Mouse (Mus musculus) bone marrow macrophage, adult 2 months (primary cell): Measurements from ENCODE around the gene D230025D16Rik. TPM values are rescaled to one million over a fixed set of nuclear protein-coding genes. Genes with fewer than 3 reads are reported as not detected.

Experiments
- H3K27ac ChIP-seq: 2 replicates; pipeline ENCODE4 v1.5.1; 2012; ENCODE audit warnings: low read depth, low read length; ENCODE audit not compliant: insufficient read depth
- H3K4me1 ChIP-seq: 2 replicates; pipeline ENCODE4 v1.6.1; 2012; ENCODE audit warnings: low read length; ENCODE audit not compliant: control insufficient read depth, insufficient read depth
- H3K4me3 ChIP-seq: 2 replicates; pipeline ENCODE4 v1.5.1; 2012; ENCODE audit warnings: mild to moderate bottlenecking, low read length, moderate library complexity; ENCODE audit not compliant: insufficient read depth
- CTCF ChIP-seq: IDR thresholded peaks from 2 replicates; pipeline ENCODE4 v1.5.1; 2012; ENCODE audit warnings: low read depth, mild to moderate bottlenecking, low read length, moderate library complexity
- POLR2A ChIP-seq: IDR thresholded peaks from 2 replicates; pipeline ENCODE4 v1.6.1; 2012; ENCODE audit warnings: mild to moderate bottlenecking, low read depth, low read length, borderline replicate concordance
- polyA plus RNA-seq: library from polyadenylated mRNA; stranded (reverse); fragments of >200 nt; gene quantifications from 2 replicates; pipeline ENCODE4 v1.2.4, GENCODE M21; 2012; ENCODE audit not compliant: missing spikeins, insufficient read depth, insufficient read length

Gene D230025D16Rik
- polyA plus RNA-seq, 1 experiment, result 27.8 TPM

DNA sequence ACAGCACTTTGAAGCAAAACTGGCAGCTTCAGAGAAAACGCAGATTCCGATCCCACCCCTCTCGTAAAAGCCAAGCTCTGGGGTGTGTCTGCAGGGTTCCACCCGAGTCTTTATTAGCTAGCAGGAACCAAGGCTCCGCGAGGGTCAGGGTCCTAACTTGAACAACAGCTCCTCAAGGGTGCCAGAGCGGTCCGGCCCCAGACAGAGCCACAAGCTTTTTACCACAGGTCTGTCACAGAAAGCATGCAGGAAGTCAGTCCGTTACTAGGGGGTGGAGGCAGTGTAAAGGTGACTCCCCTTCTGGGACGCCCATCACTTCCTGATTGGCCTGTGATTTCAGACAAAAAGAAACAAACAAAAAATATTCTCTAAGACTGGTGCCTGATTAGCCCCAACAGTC, 40.2 kb downstream of the D230025D16Rik start:
- H3K27ac ChIP-seq, result peak overlapping the region; percentile 42
- peak overlapping the region; percentile 84 for H3K4me3 ChIP-seq
- TF ChIP-seq CTCF (no peak), POLR2A (no peak)
- peaks cover 27% of the 10 kb centered on the region for H3K4me1 ChIP-seq

DNA sequence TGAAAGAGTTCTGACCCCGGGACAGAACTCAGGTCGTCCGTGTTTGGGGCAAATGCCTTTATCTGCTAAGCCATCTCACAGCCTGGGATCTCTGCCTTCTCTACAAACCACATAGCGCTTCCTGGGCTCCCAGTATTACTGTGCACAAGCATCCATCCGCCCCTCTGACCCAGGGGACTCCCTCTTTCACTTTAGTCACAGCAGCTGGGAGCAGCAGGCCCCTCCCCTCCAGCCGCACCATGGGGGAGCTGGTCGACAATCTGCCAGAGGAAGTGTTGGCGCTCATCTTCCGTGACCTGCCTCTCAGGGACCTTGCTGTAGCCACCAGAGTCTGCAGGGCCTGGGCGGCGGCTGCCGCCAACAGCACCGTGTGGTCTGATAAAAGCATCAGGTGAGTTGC, 41.8 kb downstream of the D230025D16Rik start:
- no peak for TF ChIP-seq POLR2A
- no peak for TF ChIP-seq CTCF
- no peak overlapping the region for H3K27ac ChIP-seq
- H3K4me1 ChIP-seq, result peaks cover 15% of the 10 kb centered on the region
- no peak overlapping the region for H3K4me3 ChIP-seq

DNA sequence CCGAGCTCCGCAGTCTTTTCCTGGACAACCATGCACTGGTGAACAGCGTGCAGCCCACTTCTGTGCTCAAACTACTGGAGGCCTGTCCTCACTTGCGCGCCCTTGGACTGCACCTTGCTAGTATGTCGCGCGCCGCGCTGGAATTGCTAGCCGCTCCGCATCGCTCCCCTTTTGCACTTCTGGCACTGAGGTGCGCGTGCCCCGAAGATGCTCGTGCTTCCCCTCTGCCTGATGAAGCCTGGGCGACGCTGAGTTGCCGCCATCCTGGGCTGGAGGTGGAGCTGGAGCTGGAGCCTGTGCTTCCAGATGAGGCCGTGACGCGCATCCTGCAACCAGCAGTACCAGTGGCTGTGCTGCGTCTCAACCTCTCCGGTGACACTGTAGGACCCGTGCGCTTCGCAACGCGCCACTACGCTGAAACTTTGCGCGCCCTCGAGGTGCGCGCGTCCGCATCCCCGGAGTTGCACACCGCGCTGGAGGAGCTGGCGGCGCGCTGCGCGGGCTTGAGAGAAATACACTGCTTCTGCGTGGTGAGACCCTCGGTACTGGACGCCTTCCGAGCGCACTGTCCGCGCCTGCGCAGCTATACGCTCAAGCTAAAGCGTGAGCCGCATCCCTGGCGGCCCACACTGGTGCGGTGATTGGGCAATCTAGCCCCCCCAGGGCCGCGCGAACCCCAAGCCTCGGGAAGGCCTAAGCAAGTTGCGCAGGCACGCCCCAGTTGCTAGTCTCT, 43.6 kb downstream of the D230025D16Rik start:
- Histone ChIP-seq H3K4me3 (peak overlapping the region; percentile 55), H3K27ac (no peak overlapping the region), H3K4me1 (peaks cover 9% of the 10 kb centered on the region)
- no peak for TF ChIP-seq CTCF
- TF ChIP-seq POLR2A, result no peak

DNA sequence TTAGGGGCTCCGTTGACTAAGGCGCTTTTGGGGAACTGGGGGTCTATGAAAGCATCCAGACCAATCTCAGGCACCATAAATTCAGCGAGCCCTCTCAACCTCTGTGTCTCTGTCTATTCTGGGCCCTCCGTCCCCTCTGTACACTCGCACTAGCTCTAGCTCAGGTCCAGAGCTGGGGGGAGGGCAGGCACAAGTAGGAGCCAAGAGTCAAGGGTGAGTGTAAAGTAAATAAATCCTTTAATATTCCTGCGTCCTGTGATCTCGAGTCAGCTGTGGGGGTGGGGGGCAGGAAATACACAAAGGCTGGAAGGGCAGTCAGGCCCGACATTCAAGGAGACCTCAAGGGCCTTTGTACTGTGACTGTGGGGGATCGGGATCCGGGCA, 44.1 kb downstream of the D230025D16Rik start:
- no peak overlapping the region for H3K27ac ChIP-seq
- peaks cover 8% of the 10 kb centered on the region for H3K4me1 ChIP-seq
- H3K4me3 ChIP-seq, result peak overlapping the region; percentile 55
- TF ChIP-seq POLR2A, result no peak
- no peak for TF ChIP-seq CTCF

DNA sequence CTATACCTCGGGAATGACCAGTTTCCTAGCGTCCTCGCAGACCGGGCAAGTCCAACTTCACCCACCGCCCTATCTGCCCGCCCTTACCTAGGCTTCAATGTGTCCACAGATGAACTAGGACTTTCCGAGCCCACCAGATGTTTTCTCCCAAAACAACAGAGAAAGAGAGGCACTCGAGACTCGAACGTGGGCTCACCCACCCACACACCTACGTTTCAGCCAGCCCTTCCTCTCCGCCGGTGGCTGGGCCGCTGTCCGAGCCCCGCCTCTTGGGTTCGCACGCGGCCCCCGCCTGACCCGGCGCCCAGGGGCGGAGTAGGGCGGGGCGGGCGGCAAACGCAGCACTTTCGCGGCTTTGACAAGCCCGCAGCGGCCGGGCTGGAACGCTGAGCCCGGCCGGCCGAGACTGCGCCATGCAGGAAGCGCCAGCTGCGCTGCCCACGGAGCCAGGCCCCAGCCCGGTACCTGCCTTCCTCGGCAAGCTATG, 44.6 kb downstream of the D230025D16Rik start, which contains the start of gene Hsf4:
Hsf4 (plus strand) TSS at position 341 of the 487 bp plus-strand sequence.
- no peak for TF ChIP-seq POLR2A
- TF ChIP-seq CTCF, result no peak
- Histone ChIP-seq H3K4me1 (peaks cover 8% of the 10 kb centered on the region), H3K4me3 (peak within 1 kb of the TSS; percentile 55), H3K27ac (no peak within 1 kb of the TSS)

DNA sequence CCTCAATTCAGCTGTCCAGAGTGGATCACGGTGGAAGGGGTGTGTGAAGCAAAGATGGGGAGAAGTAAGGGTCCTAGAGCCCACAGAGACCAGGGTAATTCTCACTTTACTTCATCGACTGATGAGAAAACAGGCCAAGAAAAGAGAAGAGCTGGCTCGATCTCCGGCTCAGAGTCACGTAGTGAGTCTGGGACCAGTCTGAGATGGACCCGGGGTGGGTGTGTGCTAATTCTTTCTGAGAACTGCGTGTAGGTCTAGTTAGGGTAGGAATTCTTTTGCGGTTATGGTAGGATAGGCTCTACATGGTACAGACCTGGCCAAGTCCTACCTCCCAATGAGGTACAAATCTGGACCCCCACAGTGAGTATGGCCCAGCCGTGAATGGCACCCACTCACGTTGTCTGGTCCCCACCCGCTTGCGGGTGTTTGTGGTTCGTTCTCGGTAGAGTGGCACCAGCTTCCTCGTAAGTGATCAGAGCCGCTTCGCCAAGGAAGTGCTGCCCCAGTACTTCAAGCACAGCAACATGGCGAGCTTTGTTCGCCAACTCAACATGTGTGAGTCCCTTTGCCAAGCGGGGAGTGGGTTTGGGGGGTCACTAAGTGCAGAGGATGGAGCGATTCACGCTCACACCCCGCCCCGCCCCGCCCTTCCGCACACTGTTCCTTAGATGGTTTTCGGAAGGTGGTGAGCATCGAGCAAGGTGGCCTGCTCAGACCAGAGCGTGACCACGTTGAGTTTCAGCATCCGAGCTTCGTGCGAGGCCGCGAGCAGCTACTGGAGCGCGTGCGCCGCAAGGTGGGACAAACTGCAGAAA, 45.4 kb downstream of the D230025D16Rik start:
- Histone ChIP-seq H3K4me3 (peak overlapping the region; percentile 55), H3K27ac (no peak overlapping the region), H3K4me1 (peaks cover 8% of the 10 kb centered on the region)
- TF ChIP-seq POLR2A (no peak), CTCF (no peak)

DNA sequence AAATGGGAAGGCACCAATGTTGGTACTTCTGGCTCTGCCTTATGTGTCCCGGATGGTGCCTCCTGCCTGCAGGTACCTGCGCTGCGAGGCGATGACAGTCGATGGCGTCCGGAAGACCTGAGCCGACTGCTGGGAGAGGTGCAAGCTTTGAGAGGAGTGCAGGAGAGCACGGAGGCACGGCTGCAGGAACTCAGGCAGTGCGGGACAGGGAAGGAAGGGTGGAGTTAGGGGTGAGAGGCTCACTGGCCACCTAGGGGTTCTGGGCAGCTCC, 45.9 kb downstream of the D230025D16Rik start:
- no peak overlapping the region for H3K27ac ChIP-seq
- TF ChIP-seq POLR2A (no peak), CTCF (no peak)
- H3K4me1 ChIP-seq, result peaks cover 5% of the 10 kb centered on the region; the same call in 1 of the 2 replicates
- H3K4me3 ChIP-seq, result no peak overlapping the region

DNA sequence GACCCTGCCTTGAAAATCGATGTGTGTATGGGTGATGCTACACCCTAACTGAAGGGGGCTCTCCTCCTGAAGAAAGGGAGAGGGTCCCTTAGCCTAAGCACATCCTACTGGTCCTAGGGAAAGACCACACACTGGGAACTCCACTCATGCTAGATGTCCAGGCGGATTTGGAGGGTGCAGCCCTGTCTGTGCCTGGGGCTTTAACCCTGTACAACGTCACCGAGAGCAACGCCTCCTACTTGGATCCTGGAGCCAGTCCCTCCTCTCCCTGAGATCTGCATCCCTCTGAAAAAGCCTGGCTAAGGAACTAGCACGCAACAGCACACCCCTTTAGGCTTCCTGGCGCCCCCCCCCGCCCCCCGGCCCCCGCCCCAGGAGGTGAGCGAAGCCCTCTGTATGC, 50.4 kb downstream of the D230025D16Rik start:
- no peak overlapping the region for H3K4me3 ChIP-seq
- no peak for TF ChIP-seq POLR2A
- TF ChIP-seq CTCF, result no peak
- H3K4me1 ChIP-seq, result peaks cover 4% of the 10 kb centered on the region; the same call in 1 of the 2 replicates
- H3K27ac ChIP-seq, result no peak overlapping the region

DNA sequence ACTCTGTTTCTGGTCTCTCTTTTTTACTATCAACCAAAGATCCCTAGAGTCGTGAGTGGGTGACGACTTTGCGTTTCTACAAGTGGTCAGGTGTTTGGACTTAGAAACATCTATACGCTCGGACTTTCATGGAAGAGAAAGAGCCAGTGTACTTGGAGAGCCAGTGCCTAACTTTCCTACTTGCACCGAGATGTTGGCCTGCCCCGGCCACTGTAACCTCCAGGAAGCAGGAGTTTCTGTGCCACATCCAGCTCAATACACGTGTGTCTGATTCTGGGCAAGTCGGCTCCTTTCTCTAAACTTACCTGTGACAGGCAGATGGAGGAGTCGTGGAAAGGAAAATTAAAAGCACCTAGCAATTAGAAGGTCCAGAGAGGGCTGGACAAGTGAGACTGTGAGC, 50.9 kb downstream of the D230025D16Rik start, which contains the start of gene Nol3:
Nol3 (plus strand) TSS at position 301 of the 400 bp plus-strand sequence.
- H3K4me1 ChIP-seq, result peaks cover 3% of the 10 kb centered on the region; the same call in 1 of the 2 replicates
- no peak for TF ChIP-seq CTCF
- no peak for TF ChIP-seq POLR2A

More for the DNA sequence above, 50.9 kb downstream of the D230025D16Rik start, which contains the start of gene Nol3:
- Histone ChIP-seq H3K4me3 (peak within 1 kb of the TSS; percentile 50), H3K27ac (no peak within 1 kb of the TSS)
